Comparison of ENCODE assay signal across 1 mouse cellular context in the genomic region with DNA sequence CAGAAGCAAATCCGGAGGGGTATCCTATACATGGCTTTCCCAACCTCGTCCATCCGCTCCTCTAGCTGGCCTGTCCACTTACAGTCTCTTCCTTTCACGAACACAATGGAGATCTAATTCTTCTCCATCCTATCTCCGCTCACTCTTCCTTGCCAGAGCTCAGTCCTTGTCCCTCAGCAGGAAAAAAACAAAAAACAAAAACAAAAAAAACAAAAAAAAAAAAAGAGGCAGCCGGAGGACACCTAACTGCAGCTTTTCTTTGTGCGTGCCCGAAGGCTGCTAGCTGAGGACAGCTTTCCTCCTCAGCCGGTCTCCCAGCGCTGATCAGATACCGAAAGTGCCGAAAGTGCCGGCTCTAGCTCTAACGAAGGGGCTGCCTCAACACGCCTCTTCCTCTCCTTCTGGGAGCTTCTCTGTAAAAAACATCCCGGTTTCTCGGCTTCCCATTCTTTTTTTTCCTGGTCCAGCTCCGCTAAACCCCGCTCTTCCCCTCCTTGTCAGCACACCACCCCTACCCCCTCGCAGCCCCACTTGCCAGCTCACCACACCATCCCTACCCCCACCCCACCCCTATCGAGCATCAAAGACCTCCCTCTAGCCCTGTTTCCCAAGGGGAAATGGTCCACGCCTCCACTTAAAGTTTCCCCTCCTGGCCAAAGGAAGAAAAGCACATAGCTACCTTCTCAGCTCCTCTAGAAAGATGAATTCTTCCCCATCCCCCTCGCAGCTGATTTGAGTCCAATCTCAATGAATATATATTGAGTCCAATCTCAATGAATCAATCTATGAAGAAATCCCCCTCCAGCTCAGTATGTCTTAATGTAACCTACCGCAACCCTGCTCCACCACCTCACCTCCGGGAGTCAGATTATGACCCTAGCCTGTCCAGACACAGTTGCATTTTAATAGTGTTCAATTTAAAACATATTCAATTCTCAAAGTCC.
TF ChIP-seq lines count a peak whose summit lies in the region.

No protein-coding gene starts in this region.

TF ChIP-seq in MEL, 35 proteins besides CTCF, POLR2A, EP300 and RAD21 (continued from another document):
- no peak for TF ChIP-seq MEF2A (IDR thresholded peaks at IDR 0.05; ENCODE audit: extremely low read depth, insufficient replicate concordance, low read depth, low read length, poor library complexity, severe bottlenecking)
- no peak for TF ChIP-seq TAL1 (IDR thresholded peaks at IDR 0.05; ENCODE audit: low read length)
- 0 out of 2 replicates have a peak, but pooled peaks have one; percentile 30 for TF ChIP-seq HCFC1 (IDR thresholded peaks at IDR 0.05; ENCODE audit: low read depth, low read length)
- peak; percentile 40; the same call in 1 of the 2 replicates for TF ChIP-seq MXI1 (IDR thresholded peaks at IDR 0.05; ENCODE audit: low read depth, low read length)
- no peak for TF ChIP-seq RCOR1 (IDR thresholded peaks at IDR 0.05; ENCODE audit: low read depth, low read length)
- TF ChIP-seq SMC3 (IDR thresholded peaks at IDR 0.05; ENCODE audit: low read depth, low read length), result no peak
TF ChIP-seq in MEL: peak in this region for 6.
